Mouse (Mus musculus): ENCODE data around the gene Ltbp3. TPM values are rescaled to one million over a fixed set of nuclear protein-coding genes. Genes with fewer than 3 reads are reported as not detected.

The Ltbp3 gene
- total RNA-seq (2021): 10 to 100 TPM; 32.4 to 44.6 TPM
- long read RNA-seq, experiment 1, partial matches to known transcripts: 9 of 11 reads
- long read RNA-seq, experiment 1, other reads (novel, unspliced or antisense): 2 of 11 reads
- long read RNA-seq, experiment 2, partial matches to known transcripts: 8 of 10 reads
- long read RNA-seq, experiment 2, other reads (novel, unspliced or antisense): 1 of 10 reads

DNA sequence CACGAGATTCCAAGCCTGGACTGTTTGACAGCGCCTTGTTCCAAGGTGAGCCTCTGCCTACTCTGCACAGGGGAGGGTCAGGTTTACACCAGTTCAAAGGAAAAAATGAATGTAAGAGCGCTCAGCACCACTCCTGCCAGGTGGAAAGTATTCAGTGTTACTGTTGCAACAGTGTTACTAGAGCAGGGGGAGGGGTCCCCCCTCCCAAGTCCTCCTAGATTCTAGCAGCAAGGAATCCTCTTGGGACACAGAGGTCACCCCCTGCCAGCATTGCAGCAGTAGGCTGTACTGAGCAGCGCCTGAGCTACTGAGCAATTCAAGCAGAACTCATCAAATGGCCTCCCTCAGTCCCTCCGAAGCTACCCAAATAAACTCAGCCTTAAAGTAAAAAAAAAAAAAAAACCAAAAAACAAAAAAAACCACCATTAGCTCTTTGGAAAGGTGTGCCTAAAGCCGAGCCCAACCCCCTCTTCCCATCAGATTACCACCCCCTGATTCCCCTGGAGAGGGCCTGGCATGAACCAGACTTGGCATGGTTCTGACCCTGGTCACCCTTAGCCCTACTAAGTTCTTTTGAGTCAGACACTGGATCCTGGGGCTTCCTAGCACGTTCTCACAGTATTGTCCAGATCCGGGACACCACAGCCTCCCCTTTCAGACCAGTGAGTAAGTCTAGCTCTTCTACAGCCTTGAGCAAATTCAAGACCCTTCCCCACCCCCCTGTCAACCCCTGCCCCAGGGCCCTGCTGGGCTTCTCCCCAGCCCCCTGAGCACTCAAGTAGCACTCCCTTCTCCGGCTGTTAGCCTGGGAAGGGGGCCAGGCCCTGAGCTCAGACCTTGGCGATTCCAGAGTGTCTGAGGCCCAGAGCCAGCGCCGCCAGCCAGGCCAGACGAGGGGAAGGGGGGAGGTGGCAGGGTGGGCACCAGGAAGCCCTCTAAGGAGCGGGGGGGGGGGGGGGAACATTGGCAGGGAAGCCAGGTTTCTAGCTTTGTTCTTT is at the start of gene Ltbp3:
Ltbp3 (plus strand) TSS at position 585 of the 998 bp plus-strand sequence.
- intact Hi-C loops (cut with DNase I): loop anchor here (1.0 kb wide), 1 partner anchor 29 kb away; no protein-coding TSS in a partner anchor
- TF ChIP-seq CTCF (IDR thresholded peaks at IDR 0.05): no peak
- H3K27ac ChIP-seq: peak within 1 kb of the TSS; percentile 94
- peak; percentile 94 for DNase-seq
- peak within 1 kb of the TSS; percentile 88 for H3K4me3 ChIP-seq

DNA sequence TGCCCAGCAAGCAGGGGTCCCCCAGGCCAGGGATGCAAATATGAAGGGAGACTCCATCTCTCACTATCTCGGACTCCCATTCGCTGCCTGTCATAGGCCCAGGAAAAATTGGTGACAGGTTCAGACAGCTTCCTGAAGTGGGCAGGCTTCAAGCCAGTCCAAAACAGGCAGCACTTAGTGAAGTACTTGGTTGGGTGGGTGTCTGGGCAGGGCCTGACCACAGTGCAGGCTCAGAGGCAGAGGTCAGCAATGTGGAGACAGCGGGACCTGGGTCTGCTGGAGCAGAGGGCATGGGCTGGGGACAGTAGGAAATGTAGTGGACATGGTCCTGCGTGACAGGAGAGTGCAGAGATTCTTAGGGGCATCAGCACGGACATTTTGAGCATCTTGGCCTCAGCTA is 49.1 kb upstream of the Ltbp3 start:
- H3K4me3 ChIP-seq: peak overlapping the region; percentile 82
- H3K27ac ChIP-seq: peak overlapping the region; percentile 95
- no peak for TF ChIP-seq CTCF (IDR thresholded peaks at IDR 0.05)
- DNase-seq: no peak
- intact Hi-C loops (cut with DNase I): loop anchor here (2.0 kb wide), 1 partner anchor 35 kb away; the partner anchor contains the start of gene Ehbp1l1

DNA sequence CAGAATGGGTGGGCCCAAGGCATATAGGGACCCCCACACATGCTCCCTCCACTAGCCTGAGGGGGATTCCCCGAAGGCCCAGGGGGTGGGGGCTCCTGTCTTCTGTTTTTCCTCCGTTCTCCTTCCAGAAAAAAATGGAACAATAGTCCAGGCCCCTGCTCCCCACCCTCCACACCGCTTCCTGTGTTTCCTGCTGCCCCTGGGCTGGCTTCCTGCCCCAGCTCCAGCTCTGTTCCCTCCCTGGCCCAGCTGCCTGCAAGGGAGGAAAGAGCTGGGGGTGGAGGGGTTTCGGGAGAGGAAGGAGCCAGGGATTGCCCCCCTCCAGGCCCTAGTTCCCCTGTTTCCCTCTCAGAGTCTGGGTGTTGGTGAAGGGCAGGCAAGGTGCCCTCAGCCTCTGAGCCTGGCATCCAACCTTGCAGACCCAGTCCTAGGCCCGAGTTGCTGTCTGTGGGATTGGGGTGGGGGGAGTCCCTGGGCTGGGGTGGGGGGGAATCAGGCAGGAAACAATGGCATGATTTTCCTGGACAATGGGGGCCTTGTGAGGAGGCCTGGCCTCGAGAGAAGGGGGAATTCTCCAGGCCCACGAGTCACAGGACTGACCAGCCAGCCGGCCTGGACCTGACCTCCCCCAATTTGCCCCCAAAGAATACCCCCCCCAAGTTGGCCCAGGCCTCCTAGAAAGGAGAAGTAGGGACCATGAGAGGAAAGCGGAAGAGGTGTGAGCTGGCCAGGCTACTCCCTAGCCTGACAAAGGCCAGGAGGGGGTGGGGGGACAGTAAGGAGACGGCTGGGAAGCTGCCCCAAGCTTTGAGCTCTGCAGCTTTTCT is 48.4 kb upstream of the Ltbp3 start:
- DNase-seq: peak; percentile 72
- no peak for TF ChIP-seq CTCF (IDR thresholded peaks at IDR 0.05)
- intact Hi-C loops (cut with DNase I): no loop called here
- Histone ChIP-seq H3K4me3 (peak overlapping the region; percentile 82), H3K27ac (peak overlapping the region; percentile 95)

DNA sequence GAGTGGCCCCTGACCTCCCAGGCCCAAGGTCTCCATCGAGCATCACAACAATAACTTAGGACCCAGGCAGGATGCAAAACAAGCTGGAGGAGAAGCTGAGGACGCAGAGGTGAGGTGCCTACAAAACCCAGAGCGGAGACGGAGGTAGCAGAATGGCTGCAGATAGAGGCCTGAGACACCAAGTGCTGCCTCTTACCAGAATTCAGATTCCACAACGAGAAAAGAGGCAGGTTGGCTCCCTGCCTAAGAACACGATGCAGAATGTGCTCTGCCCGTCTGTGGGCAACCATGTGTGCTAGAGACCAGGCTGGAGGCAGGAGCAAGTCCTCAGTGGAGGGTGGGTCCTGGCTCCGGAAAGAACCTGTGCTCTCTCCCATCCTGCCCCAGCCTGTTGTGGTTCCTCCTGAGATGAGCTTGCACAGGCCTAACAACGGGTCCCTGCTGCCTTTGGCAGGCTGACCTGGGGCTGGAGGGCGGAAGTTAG is 47.7 kb upstream of the Ltbp3 start:
- intact Hi-C loops (cut with DNase I): no loop called here
- Histone ChIP-seq H3K27ac (peak overlapping the region; percentile 95), H3K4me3 (peak overlapping the region; percentile 82)
- no peak for TF ChIP-seq CTCF (IDR thresholded peaks at IDR 0.05)
- no peak for DNase-seq

- Histone ChIP-seq H3K4me3 (peak overlapping the region; percentile 82), H3K27ac (peak overlapping the region; percentile 95)
- TF ChIP-seq CTCF (IDR thresholded peaks at IDR 0.05): no peak
- DNase-seq: no peak
- intact Hi-C loops (cut with DNase I): no loop called here
Observed at GRCm38 (mm10) chr19:5693801-5694200, 46.9 kb upstream of the Ltbp3 start.

- intact Hi-C loops (cut with DNase I): no loop called here
- H3K4me3 ChIP-seq: no peak overlapping the region
- DNase-seq: no peak
- TF ChIP-seq CTCF (IDR thresholded peaks at IDR 0.05): no peak
- H3K27ac ChIP-seq: no peak overlapping the region
Observed at GRCm38 (mm10) chr19:5695849-5696462, 44.7 kb upstream of the Ltbp3 start.

GRCm38 (mm10) chr19:5704163-5704800 is 36.4 kb upstream of the Ltbp3 start, which contains the start of gene Kcnk7:
Kcnk7 (plus strand) TSS chr19:5704367.
- TF ChIP-seq CTCF (IDR thresholded peaks at IDR 0.05): no peak
- intact Hi-C loops (cut with DNase I): loop anchor here (10.0 kb wide), 1 partner anchor 161 kb away; no protein-coding TSS in a partner anchor
- no peak for DNase-seq
- Histone ChIP-seq H3K4me3 (no peak within 1 kb of the TSS), H3K27ac (peak within 1 kb of the TSS; percentile 29)

DNA sequence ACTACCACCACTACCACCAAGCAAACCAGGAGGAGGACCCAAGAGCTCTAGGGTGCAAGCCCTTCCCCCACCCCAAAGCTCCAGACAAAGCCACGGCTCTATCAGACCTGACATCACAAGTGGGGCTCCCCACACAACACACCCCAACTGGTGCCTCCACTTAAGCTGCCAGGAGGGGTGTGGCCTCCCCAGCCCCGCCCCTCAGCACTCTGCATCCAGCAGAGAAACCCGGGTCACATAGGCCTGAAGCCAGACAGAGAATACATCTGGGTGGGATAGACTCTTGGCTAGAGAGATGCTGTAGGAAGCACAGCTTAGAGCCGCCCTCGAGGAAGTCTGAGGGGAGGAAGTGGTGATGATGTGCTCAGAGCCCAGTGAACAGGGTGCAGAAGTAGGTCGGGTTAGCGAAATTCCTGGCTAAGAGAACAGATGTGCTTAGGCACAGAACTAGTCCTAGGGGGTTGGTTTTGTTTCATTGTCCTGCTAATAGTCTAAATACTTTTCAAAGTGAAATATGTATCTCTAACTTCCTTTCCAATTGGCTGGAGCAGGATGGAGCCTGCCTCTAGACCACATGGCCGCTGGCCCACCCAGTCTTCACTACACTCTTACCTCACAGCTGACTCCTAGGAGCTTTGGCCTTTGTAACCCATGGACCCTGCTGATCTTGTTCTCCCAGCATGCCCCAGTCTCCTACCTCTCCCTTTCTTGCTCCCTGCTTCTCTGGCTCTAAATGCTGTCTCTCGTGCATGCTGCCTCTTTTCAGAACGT is 35.7 kb upstream of the Ltbp3 start:
- intact Hi-C loops (cut with DNase I): loop anchor here (10.0 kb wide), 1 partner anchor 160 kb away; no protein-coding TSS in a partner anchor
- Histone ChIP-seq H3K27ac (peak overlapping the region; percentile 29), H3K4me3 (no peak overlapping the region)
- no peak for DNase-seq
- TF ChIP-seq CTCF (IDR thresholded peaks at IDR 0.05): no peak

DNA sequence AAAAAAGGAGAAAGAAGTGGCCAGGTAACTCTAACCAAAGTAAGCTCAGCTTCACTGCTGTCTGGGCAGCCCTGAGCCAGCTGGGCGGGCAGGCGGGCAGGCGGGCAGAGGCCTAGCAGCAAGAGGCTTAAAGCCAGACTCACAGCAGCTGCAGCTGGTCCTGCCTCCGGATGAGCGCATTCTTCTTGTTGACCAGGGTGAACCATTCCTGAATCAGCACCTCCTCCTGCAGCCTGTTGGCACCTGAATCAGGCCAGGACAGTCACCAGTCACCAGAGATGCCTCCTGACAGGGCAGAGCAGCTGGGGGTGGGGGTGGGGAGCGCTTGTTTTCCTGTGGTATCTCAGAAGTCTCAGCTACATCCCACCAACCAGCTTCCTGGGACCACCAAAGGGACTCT is 30.6 kb upstream of the Ltbp3 start:
- intact Hi-C loops (cut with DNase I): no loop called here
- Histone ChIP-seq H3K4me3 (peak overlapping the region; percentile 23; the same call in 1 of the 2 replicates), H3K27ac (peak overlapping the region; percentile 84)
- no peak for TF ChIP-seq CTCF (IDR thresholded peaks at IDR 0.05)
- DNase-seq: peak; percentile 72

- intact Hi-C loops (cut with DNase I): no loop called here
- DNase-seq: no peak
- H3K27ac ChIP-seq: peak overlapping the region; percentile 84
- peak overlapping the region; percentile 23; the same call in 1 of the 2 replicates for H3K4me3 ChIP-seq
- no peak for TF ChIP-seq CTCF (IDR thresholded peaks at IDR 0.05)
Observed at GRCm38 (mm10) chr19:5710581-5710980, 30.1 kb upstream of the Ltbp3 start.
